Mouse (Mus musculus): ENCODE measurements around the gene Ackr4.
A peak's percentile ranks its signal among the peaks of the same experiment; 100 is the strongest.

Gene Ackr4

GRCm38 (mm10) chr9:104106930-104107329, 19.8 kb downstream of the Ackr4 start:
- no peak for DNase-seq (ENCODE audit: low read depth, low spot score)

- no peak for DNase-seq (ENCODE audit: low read depth, low spot score)
These were observed 21.7 kb downstream of the Ackr4 start for GRCm38 (mm10) chr9:104104986-104105385.

DNA sequence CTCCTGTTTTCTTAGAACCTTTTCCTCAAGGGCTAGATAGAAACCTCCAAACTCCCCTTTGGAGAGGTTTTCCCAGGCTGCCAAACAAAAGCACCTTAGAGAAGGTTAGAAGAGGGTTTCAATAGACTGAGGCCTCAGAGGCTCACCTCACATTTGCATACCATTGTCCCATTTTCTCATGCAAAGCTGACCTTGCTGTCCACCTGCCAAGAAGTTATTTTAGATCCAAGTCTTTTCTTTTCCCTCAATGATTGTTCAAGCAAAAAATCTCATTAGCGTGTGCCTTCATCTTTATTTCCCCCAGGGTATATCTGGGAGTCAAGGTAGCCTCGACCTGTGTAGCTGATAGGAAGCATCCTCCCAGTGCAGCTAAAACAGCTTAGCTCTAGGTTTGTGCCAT, 23.8 kb downstream of the Ackr4 start:
- DNase-seq (ENCODE audit: low read depth, low spot score), result no peak

DNA sequence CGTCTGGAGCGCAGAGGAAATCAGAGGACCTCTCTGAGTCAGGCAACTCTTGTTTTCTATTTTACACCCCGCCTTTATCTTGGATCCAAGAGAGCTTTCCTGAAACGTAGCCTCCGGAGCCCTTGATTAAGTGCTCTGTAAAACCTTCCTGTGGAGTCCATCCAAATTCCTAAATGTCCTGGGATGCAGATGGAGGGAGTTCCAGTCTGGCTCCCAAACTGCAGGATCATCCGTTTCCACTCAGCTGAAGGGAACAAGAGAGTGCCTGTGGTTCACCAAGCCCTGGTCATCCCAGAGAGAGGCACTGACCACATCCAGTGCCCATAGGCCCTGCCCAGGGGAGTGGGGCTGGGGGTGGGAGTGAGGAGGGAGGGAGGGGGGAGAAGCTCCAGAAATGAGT, 24.4 kb downstream of the Ackr4 start:
- DNase-seq (ENCODE audit: low read depth, low spot score), result no peak

GRCm38 (mm10) chr9:104101458-104101857, 25.3 kb downstream of the Ackr4 start:
- no peak for DNase-seq (ENCODE audit: low read depth, low spot score)

DNA sequence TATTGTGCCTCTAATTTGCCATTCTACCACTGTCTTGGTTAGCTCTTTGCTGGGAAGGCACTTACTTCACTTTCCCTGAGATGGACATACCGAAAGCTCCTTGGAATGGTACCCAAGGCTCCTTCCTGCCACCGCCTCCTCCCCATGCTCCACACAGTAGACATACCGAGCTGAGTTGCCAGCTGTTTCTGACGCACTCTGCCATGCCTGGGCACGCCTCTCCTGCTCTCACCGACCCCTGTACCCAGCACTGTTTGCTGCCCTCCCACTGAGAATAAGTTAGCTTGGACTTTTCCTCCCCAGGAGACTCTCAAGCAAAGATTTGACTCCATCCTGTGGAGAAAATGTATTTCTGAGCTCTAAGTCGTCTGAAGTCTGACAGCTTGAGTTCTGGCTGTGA, 25.9 kb downstream of the Ackr4 start:
- DNase-seq (ENCODE audit: low read depth, low spot score), result no peak

DNA sequence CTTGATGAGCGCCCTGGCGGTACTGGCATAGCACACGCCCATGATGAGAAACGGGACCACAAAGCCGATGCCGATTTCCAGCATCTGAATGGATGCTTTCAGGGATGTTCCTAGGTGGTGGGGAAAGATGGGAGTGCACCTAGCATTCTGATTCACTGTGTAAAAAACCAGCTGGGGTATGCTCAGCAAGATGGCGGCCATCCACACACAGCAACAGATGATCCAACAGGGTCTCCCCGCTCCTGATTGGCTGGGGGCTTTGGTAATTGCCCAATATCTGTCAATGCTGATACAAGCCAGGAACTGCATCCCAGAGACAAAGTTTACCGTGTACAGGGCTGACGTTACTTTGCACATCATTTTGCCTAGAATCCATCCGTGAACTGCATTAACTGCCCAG, 27.7 kb downstream of the Ackr4 start:
- no peak for DNase-seq (ENCODE audit: low read depth, low spot score)

GRCm38 (mm10) chr9:104098256-104098655, 28.5 kb downstream of the Ackr4 start:
- no peak for DNase-seq (ENCODE audit: low read depth, low spot score)

DNA sequence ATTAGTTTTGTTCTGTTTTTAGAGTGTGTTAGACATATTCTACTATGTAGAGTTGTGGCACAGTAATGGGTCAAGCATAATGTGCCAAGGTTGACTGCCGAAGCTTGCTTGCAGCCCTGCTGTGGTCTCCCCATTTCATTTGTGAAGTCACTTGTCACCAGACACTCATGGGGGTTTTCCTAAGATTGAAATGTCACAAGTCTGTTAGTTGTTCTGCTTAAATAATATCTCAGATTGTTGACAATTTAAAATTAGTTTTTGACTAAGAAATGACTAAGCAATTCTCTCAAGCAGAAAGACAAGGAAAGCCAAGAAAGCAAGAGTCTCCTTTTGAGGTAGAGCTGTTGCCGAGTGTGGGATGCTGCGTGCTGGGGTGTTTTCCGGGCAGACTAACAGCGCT, 33.8 kb downstream of the Ackr4 start:
- no peak for DNase-seq (ENCODE audit: low read depth, low spot score)

DNA sequence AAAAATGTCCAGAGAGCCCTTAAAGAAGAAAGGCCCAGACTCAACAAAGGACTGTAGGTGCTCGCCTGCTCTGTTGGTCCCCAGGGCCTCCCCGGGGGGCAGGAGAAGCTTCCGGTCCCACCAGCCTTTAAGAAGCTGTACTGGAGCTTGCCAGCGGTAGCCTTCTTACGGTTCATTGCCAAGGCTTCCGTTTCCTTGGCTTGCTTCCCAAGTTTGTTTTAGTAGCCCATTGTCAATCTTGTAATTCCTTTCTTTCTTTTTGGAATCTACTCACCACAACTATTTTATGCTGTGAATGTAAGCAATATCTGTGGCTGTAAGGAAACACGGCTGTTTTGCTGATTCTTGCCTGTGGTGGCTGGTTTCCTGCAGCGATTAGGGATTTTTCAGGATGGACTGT, 38.2 kb downstream of the Ackr4 start:
- DNase-seq (ENCODE audit: low read depth, low spot score), result no peak

DNA sequence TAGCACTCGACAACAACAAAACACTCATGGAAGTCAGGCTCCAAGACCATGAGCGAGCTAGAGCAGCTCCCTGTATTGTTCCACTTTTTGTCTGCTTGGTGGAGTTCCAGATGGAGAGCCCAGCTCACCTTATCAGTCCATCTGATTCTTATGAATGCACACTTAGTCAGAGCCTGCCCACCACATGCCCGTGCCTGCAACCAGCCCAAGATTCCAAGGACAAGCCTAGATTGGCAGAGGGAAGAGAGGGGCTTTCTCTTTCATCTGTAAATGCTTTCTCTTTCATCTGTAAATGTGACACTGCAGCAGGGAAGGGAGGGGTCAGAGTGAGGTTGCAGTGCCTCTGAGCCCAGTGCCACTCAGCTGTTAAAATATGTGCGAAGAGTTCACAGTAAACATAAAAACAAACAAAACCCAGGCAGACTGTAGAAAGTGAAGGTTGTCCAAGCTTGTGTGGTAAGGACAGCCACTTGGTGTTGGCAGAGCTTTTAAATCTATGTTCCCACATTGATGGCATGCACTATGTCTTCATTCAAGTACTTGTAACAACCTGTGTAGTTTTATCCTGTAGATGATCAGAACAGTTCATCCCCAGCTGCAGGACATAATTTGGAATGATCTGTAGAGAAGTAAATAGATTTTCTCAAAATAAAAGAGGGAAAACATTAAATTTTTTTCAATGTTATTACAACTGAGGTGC, 40.9 kb downstream of the Ackr4 start:
- DNase-seq (ENCODE audit: low read depth, low spot score), result no peak

- DNase-seq (ENCODE audit: low read depth, low spot score), result no peak
These were observed 46.7 kb downstream of the Ackr4 start for GRCm38 (mm10) chr9:104080038-104080437.

DNA sequence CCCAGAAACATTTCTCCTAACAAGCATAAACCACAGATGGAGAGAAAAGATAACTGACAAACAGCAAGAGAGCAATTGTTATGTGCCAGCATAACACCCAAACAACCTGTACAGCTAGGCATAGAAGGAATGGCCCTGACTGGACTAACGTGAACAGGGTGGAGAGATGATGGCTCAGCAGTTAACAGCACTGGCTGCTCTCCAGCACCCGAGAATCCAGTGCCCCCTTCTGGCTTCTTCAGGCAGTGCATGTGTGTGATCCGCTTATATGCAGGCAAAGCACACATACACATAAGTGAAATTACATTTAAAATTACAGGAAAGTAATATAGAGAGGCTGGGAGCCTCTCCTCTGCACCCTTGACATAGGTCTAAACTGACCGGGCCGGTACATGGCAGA, 47.4 kb downstream of the Ackr4 start:
- peak; percentile 37 for DNase-seq (ENCODE audit: low read depth, low spot score)

GRCm38 (mm10) chr9:104078780-104079179, 48.0 kb downstream of the Ackr4 start:
- DNase-seq (ENCODE audit: low read depth, low spot score), result no peak

DNA sequence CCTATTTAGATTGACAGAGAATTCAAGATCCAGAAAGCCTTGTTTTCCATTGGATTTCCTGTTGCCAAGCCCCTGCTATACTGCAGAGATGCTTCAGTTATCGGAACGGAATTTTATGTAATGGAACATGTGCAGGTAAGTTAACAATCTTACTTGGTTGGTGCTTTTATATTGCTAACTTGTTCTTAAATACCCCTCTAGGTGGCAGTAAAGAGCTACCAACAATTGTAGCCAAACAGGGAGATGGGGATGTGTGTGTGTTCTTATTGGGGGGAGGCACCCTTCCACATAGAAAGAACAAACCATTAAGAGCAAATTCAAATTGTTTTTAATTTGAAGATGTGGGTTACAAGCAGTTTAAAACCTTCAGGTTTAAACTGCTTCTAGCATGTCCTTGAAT, 50.9 kb downstream of the Ackr4 start:
- peak; percentile 46 for DNase-seq (ENCODE audit: low read depth, low spot score)

GRCm38 (mm10) chr9:104070863-104071604, 55.7 kb downstream of the Ackr4 start:
- no peak for DNase-seq (ENCODE audit: low read depth, low spot score)

GRCm38 (mm10) chr9:104070241-104070640, 56.5 kb downstream of the Ackr4 start:
- no peak for DNase-seq (ENCODE audit: low read depth, low spot score)

DNA sequence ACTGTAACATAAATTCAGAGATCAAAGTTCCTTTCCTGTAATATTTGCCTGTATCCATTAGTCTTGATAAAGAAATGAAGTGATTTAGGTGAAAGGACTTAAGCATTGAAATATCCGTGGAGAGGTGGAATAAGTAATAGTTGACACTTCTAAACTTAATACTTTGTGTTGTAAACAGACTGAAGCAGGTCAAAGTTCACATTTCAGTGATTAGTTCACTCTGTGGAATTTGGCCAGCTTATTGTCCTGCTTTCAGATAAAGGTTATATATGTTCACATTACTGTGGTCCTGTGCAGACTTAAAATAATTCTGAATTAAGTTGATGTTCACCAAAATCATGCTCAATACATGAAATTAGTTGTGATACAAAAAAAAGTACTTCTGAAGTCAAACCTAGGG, 62.2 kb downstream of the Ackr4 start:
- DNase-seq (ENCODE audit: low read depth, low spot score), result no peak

GRCm38 (mm10) chr9:104063244-104063961, 63.3 kb downstream of the Ackr4 start, which contains the start of gene Acad11:
Gene Acad11 (plus strand): TSS chr9:104063377.
- DNase-seq (ENCODE audit: low read depth, low spot score), result peak; percentile 91

DNA sequence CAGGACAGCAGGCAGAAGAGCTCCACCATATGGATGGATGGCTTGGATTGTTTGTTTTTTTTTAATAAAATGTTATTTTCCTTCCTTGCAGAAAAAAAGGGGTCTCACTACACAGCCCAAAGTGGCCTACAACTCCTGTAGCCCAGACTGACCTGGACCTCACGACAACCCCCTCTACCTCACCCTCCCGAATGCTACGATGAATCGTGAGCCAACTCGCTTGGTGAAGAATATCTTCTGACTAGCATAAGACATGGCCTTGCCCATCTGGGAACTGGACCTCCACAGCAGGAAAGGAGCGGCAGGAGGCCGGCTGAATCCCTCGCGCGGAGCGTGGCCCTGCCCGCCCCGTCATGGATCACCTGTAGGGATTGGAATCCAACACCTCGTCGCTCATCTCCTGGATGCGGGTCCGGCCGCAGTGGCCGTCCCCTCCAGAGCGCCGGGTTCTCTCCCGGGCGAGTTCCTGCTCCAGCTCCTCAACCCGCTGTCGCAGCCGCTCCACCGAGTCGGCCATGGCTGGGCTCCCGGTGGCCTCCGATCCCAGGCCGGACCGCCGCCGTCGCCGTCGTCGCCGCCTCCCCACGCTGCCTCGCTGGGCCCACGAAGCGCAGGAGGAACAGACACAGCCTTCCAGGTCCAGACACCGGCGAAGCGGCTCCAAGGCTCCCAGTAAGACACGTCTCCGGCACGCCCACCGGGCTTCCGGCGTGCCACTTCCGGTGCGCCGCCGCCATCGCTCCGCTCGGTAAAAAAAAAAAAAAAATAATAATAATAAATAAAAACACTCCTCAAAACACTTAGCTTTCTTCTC, 64.1 kb downstream of the Ackr4 start, which contains the start of gene Uba5:
TSS of gene Uba5 (minus strand) at position 705 of the 814 bp plus-strand sequence.
- DNase-seq (ENCODE audit: low read depth, low spot score), result no peak

- no peak for DNase-seq (ENCODE audit: low read depth, low spot score)
These were observed 75.7 kb downstream of the Ackr4 start for GRCm38 (mm10) chr9:104051028-104051427.

- DNase-seq (ENCODE audit: low read depth, low spot score), result no peak
These were observed 83.1 kb downstream of the Ackr4 start for GRCm38 (mm10) chr9:104043676-104044075.
